Mouse (Mus musculus) ES-E14 (cell line): ENCODE measurements at regions not wholly inside any gene's neighbourhood (a gene's known extent, or its start where the extent isn't known, plus 50 kb on each side); places are given as distances from the start of the nearest gene placed in this dataset.

ENCODE experiments used
- DNase-seq: peaks from one replicate; pipeline ENCODE4 v3.0.0-alpha.2; 2013; ENCODE audit warnings: low read depth, low spot score
- H3K27ac ChIP-seq: 2 replicates; pipeline ENCODE4 v1.5.1; 2012; ENCODE audit warnings: low read depth, mild to moderate bottlenecking, low read length, moderate library complexity, mixed read lengths; ENCODE audit not compliant: poor library complexity, insufficient read depth, severe bottlenecking
- H3K36me3 ChIP-seq: 2 replicates; pipeline ENCODE4 v1.6.1; 2012; ENCODE audit warnings: mild to moderate bottlenecking, low read length, moderate library complexity, mixed read lengths; ENCODE audit not compliant: control insufficient read depth, poor library complexity, insufficient read depth, severe bottlenecking
- H3K4me1 ChIP-seq, 2 experiments: fragments of 150-350 bp in 1 of 2; sonication (generic) in 1 of 2; 2 replicates each; pipeline ENCODE4 v1.6.1; 2012; ENCODE audit warnings: low read length in 2 of 2, mild to moderate bottlenecking in 1 of 2, mixed read lengths in 1 of 2; ENCODE audit not compliant: control insufficient read depth in 2 of 2, insufficient read depth in 2 of 2, poor library complexity in 1 of 2
- H3K4me3 ChIP-seq, 2 experiments: fragments of 150-350 bp in 1 of 2; sonication (generic) in 1 of 2; 2 replicates each; pipeline ENCODE4 v1.5.1; 2012; ENCODE audit warnings: low read length in 2 of 2, low read depth in 1 of 2, mild to moderate bottlenecking in 1 of 2, mixed read lengths in 1 of 2; ENCODE audit not compliant: insufficient read depth in 1 of 2, poor library complexity in 1 of 2, severe bottlenecking in 1 of 2
- H3K9ac ChIP-seq: 2 replicates; pipeline ENCODE4 v1.6.1; 2012; ENCODE audit warnings: low read depth, mild to moderate bottlenecking, low read length, mixed read lengths; ENCODE audit not compliant: poor library complexity, insufficient read depth, severe bottlenecking
- H3K9me3 ChIP-seq: fragments of 150-350 bp; sonication (generic); 2 replicates; pipeline ENCODE4 v1.6.1; 2012; ENCODE audit warnings: low read depth, mild to moderate bottlenecking, low read length; ENCODE audit not compliant: control insufficient read depth, insufficient read depth
- CHD2 ChIP-seq: IDR thresholded peaks from 2 replicates; pipeline ENCODE4 v1.6.1; 2014; ENCODE audit warnings: mild to moderate bottlenecking, low read depth, low read length, inconsistent platforms
- HCFC1 ChIP-seq: IDR thresholded peaks from 2 replicates; pipeline ENCODE4 v1.6.1; 2012; ENCODE audit warnings: low read length, inconsistent platforms, borderline replicate concordance; ENCODE audit not compliant: insufficient read depth
- MAFK ChIP-seq: IDR thresholded peaks from 2 replicates; pipeline ENCODE4 v1.6.1; 2014; ENCODE audit warnings: mild to moderate bottlenecking, low read depth, low read length, inconsistent platforms; ENCODE audit not compliant: insufficient read depth
- ZC3H11A ChIP-seq: IDR thresholded peaks from 2 replicates; pipeline ENCODE4 v1.6.1; 2012; ENCODE audit warnings: low read depth, mild to moderate bottlenecking, inconsistent platforms, low read length, borderline replicate concordance
- ZNF384 ChIP-seq: IDR thresholded peaks from 2 replicates; pipeline ENCODE4 v1.6.1; 2012; ENCODE audit warnings: low read depth, low read length, inconsistent platforms
- in situ Hi-C, 2 experiments: fragments of 600-800 bp; cut with MboI; formaldehyde crosslinking; loops; one replicate each; pipeline ENCODE4 v1.15.1; 2025; ENCODE audit warnings: low sequenced_read_pairs in 2 of 2, inconsistent platforms in 1 of 2; ENCODE audit not compliant: unreplicated experiment in 2 of 2

DNA sequence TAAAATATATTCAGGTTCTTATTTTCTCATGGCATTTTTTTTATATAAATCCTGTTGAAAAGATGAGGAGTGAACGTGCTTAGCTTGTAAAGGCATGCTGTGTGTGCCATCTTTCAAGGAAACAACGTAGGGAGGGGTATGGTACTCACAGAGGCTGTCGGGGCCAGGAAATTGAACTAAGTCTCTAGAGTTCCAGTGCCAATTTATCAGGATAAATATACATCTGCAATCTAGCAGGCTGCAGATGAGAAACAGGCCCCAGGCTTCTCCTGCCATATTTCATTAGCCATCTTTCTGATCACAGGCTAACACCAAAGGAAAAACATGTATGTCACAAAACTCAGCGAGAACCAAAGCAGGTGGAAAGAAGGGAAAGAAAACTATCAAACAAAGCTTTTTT is 954.8 kb upstream of the Flrt2 start:
- DNase-seq: no peak
- H3K27ac ChIP-seq: no peak overlapping the region
- H3K4me1 ChIP-seq: no peaks in the 10 kb centered on the region
- in situ Hi-C loops: no loop called here
- H3K9ac ChIP-seq: no peak overlapping the region
- no peak for TF ChIP-seq HCFC1
- TF ChIP-seq ZC3H11A: no peak
- TF ChIP-seq CHD2: no peak
- no peak for TF ChIP-seq ZNF384
- TF ChIP-seq MAFK: no peak
- H3K9me3 ChIP-seq: no peaks in the 10 kb centered on the region
- H3K4me3 ChIP-seq: no peak overlapping the region
- H3K36me3 ChIP-seq: no peaks in the 10 kb centered on the region

DNA sequence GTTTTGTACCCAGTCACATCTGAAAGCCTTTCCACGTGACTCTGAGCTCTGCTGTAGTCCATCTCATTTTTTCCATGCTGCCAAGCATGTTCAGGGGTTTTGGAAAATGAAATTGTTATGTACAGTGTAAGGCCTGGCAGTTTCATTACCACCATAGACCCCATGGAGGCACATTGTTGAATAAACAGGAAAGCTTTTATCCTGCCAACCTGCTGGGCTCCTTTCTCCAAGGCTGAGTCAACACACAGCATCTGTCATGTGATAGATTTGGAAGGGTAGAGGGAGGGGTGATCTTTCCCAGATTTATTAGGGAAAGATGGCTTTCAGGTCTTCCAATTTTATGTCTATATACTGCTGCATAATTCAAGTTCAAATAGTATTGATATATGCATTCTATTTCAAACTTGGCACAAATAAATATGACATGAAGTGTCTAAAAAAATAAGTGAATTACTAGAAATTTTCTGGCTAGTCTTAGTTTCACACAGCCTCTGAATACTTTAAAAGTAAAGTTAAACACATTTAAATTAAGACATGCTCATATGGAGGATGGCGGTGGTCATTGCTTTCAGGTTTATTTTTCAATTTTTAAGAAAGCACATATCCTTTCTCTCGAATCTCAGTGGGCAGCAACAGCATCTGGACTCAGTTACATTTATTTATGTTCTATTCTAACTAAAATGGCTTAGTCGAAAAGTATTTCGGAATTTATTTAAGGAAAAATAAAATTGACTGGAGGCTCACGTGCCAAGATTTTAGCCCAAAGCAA is 942.1 kb upstream of the Flrt2 start:
- no peak for DNase-seq
- Histone ChIP-seq H3K36me3 (no peaks in the 10 kb centered on the region), H3K27ac (no peak overlapping the region), H3K9me3 (no peaks in the 10 kb centered on the region), H3K4me1 (no peaks in the 10 kb centered on the region), H3K9ac (no peak overlapping the region), H3K4me3 (no peak overlapping the region)
- no peak for TF ChIP-seq CHD2
- no peak for TF ChIP-seq HCFC1
- no peak for TF ChIP-seq MAFK
- no peak for TF ChIP-seq ZNF384
- TF ChIP-seq ZC3H11A: no peak
- in situ Hi-C loops: no loop called here

- H3K4me3 ChIP-seq: no peak overlapping the region
- in situ Hi-C loops: no loop called here
- H3K36me3 ChIP-seq: no peaks in the 10 kb centered on the region
- no peaks in the 10 kb centered on the region for H3K4me1 ChIP-seq
- no peak overlapping the region for H3K27ac ChIP-seq
- no peaks in the 10 kb centered on the region for H3K9me3 ChIP-seq
- TF ChIP-seq ZC3H11A: no peak
- no peak for TF ChIP-seq CHD2
- TF ChIP-seq HCFC1: no peak
- TF ChIP-seq ZNF384: no peak
- no peak for TF ChIP-seq MAFK
- DNase-seq: no peak
- no peak overlapping the region for H3K9ac ChIP-seq
Measured at GRCm38 (mm10) chr12:94755754-94756153, 936.3 kb upstream of the Flrt2 start.

DNA sequence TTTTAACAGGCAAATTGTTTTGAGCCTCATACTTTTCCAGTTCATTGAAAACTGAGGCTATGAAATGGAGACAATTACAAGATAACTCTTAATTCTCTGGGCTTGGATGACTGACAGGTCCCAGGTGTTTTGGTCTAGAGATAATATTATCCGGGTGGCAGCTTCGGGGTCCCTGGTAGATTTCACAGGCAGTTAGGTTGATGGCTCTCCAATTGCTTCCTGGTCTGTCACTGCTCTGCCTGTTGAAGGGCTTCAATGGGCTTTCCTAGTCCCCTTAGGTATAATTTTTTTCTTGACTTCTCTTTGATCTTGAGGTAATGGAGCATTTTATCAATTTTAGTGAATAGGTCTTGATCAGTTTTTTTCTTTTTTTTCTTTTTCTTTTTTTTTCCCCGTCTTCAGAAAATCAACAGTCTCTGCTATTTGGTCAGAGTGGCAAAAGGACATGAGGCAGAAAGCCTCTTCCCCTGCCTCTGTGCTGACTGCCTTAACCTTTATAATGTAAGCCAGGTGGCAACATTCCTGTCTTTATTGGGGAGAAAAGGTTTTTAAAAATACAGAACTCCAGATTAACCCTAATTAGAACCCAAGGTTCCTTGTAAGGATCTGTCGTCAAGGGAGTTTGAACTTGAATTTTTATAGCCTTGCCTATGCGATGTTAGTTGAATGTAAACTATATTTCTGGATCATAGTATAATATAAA is 896.0 kb upstream of the Flrt2 start:
- no peak for DNase-seq
- in situ Hi-C loops: no loop called here
- TF ChIP-seq ZC3H11A: no peak
- TF ChIP-seq ZNF384: no peak
- TF ChIP-seq MAFK: no peak
- TF ChIP-seq CHD2: no peak
- no peak for TF ChIP-seq HCFC1

More for the DNA sequence above, 896.0 kb upstream of the Flrt2 start:
- Histone ChIP-seq H3K4me1 (no peaks in the 10 kb centered on the region), H3K9me3 (no peaks in the 10 kb centered on the region), H3K4me3 (no peak overlapping the region), H3K27ac (no peak overlapping the region), H3K9ac (no peak overlapping the region), H3K36me3 (no peaks in the 10 kb centered on the region)
